Mouse (Mus musculus): ENCODE data around the gene Rhbdl2.
A peak's percentile ranks its signal among the peaks of the same experiment; 100 is the strongest.

The Rhbdl2 gene

GRCm38 (mm10) chr4:123812525-123812924 is 24.9 kb downstream of the Rhbdl2 start:
- DNase-seq (ENCODE audit: low read depth, low spot score): no peak

GRCm38 (mm10) chr4:123814030-123814501 is 26.4 kb downstream of the Rhbdl2 start:
- DNase-seq (ENCODE audit: low read depth, low spot score): no peak

GRCm38 (mm10) chr4:123819093-123819610 is 31.5 kb downstream of the Rhbdl2 start:
- peak; percentile 1 for DNase-seq (ENCODE audit: low read depth, low spot score)

- DNase-seq (ENCODE audit: low read depth, low spot score): no peak
Measured at GRCm38 (mm10) chr4:123842126-123842525, 54.5 kb downstream of the Rhbdl2 start.

- no peak for DNase-seq (ENCODE audit: low read depth, low spot score)
Measured at GRCm38 (mm10) chr4:123856888-123857287, 69.2 kb downstream of the Rhbdl2 start.

GRCm38 (mm10) chr4:123858090-123858489 is 70.4 kb downstream of the Rhbdl2 start:
- no peak for DNase-seq (ENCODE audit: low read depth, low spot score)

GRCm38 (mm10) chr4:123859379-123859778 is 71.7 kb downstream of the Rhbdl2 start, which contains the start of gene 4933427I04Rik:
TSS of gene 4933427I04Rik (plus strand) at chr4:123859679.
- no peak for DNase-seq (ENCODE audit: low read depth, low spot score)

GRCm38 (mm10) chr4:123859803-123860202 is 72.1 kb downstream of the Rhbdl2 start:
- no peak for DNase-seq (ENCODE audit: low read depth, low spot score)

- DNase-seq (ENCODE audit: low read depth, low spot score): no peak
Measured at GRCm38 (mm10) chr4:123860621-123861020, 72.9 kb downstream of the Rhbdl2 start.

Measured in forelimb bud, embryonic 11.5 days (tissue).